Mouse (Mus musculus): ENCODE measurements around the gene Gpkow.

DNA sequence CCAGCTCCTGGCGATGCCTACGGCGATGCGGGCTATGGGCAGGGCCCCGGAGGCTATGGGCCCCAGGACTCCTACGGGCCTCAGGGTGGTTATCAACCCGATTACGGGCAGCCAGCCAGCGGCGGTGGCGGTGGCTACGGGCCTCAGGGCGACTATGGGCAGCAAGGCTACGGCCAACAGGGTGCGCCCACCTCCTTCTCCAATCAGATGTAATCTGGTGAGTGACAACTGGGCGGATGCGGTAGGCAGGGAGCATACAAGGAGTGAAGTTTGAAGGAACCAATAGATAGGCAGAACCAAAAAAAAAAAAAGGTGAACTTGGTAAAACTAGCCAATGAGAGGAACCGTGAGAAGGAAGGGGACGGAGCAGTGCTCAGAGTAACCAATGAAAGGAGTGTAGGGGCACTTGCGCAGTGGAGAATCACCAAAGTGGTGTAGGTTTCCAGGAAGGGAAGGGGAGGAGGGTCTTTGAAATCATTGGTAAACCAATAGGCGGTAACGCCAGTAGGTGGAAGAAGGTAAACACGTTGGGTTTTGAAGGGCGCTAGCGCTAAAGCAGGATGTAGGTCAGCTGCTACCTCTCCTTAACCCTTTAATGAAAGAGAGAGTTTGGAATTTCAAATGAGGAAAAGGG lies 48.1 kb upstream of the Gpkow start:
- TF ChIP-seq POLR2A (IDR thresholded peaks at IDR 0.05; ENCODE audit: low read depth, low read length) (peak; percentile 73), CTCF (conservative IDR thresholded peaks at IDR 0.05; ENCODE audit: insufficient read depth, insufficient read length, low read depth, low read length) (no peak; the same call in 1 of the 2 replicates)

All from kidney, adult 2 months (tissue).